Mouse (Mus musculus): ENCODE results near the gene 9430038I01Rik.
"Not testable (repeated sequence)": the region's sequence is repeated elsewhere in the genome, so short reads cannot be mapped to it uniquely, and the experiment has no call there.

Gene 9430038I01Rik

DNA sequence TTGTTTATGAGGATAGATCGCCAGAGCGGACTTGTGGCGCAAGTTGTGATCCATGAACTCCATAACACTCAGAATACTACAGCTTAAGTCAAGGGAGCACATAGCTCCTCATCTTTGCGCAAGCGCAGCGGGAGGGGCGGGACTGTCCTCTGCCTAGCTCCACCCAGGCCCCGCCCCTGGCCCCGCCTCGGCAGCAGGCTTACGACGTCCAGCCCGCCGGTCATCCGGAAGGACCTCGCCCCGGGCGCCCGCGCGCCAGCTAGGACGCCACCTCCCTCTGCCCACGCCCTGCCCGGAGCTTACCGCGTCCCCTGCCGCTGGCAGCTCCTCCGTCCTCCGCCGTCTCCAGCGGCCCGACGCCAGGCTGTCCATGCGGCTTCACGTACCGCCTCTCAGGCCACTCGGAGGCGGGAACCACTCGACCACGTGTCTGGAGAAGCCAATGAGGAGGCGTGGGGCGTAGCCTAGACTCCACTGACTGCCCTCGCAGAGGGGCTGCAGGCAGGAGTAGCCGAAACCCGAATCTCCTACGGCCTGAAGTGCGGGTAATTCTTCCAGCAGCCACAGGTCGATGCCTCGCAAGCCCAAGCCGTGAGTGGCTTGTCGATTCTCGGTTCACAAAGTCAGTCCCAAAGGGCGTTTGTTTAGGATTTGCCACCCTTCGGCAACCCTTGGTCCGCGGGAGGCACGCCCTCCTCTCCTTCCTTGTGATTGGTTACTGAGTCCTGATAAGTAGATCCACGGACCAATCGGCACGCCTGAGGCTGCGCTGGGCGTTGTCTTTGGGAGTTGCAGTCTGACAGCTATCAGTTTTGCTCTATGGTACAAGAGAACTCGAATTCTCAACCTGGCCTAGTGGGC, at the start of gene 9430038I01Rik:
Gene 9430038I01Rik (minus strand): TSS at position 426 of the 861 bp plus-strand sequence.
- DNase-seq = peak; percentile 96

DNA sequence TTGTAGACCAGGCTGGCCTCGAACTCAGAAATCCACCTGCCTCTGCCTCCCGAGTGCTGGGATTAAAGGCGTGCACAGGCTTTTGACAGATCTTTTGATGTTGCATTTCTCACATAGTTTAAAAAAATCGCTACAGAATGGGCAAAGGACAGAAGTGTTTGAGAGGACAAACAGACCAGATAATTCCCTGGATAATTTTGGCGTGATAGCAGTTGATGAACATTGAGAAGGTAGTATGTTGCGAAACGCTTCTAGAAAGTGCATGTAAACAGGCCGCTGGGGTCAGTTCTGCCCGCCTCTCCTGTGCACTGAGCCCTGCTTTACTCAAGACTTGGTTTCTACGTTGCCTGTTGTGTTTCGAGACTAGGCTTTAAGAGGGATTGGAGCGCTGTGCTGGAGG, 34.8 kb upstream of the 9430038I01Rik start:
- DNase-seq = no peak

DNA sequence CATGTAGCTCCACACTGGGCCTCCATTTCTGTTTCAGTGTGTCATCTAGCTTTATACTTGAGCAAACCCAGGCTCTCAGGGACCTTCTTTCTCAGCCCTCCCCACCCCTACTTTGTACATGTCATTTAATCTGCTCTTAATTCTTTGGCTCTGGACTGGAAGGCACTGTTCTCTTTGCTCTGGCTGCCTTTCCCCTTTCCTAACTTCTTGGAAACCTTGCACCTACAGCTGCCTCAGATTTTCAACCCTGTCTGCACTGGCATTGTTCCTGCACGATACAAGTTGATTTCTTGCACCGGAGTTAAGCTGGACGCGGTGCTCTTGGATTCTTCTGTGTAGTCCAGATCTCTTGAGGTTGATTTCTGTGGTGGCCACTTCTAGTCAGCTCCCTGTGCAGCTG, 32.4 kb upstream of the 9430038I01Rik start:
- no peak for DNase-seq

DNA sequence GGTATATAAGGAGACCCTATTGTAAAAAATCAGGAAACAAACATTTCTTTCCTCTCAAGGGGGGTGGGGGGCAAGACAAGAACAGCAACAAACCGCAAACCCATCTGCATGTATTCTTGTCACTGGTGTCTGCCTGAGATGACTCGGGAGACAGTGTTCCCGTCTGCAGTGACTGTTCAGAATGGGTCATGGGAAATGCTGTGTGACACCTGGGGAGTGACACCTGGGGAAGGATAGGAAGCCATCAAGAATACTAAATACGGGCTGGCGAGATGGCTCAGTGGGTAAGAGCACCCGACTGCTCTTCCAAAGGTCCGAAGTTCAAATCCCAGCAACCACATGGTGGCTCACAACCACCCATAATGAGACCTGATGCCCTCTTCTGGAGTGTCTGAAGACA, 28.4 kb upstream of the 9430038I01Rik start:
- DNase-seq = not testable (repeated sequence)

DNA sequence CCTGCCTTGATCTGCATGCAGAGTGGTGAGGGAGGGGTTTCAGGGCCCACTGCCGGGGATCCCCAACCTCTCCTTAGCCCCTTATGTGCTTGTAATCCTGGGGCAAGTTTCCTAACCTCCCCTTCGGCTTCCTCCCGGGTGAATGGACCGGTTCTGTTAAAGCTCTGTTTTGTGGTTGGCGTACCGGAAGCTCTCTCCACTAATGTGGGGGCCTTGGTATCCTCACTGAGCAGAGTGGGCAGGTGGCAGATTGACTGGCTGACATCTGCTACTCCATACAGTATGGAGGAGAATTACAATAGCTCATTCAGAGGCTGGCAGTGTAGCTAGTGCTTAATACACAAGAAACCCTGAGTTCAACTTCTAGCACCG, 27.6 kb upstream of the 9430038I01Rik start:
- peak; percentile 51 for DNase-seq

DNA sequence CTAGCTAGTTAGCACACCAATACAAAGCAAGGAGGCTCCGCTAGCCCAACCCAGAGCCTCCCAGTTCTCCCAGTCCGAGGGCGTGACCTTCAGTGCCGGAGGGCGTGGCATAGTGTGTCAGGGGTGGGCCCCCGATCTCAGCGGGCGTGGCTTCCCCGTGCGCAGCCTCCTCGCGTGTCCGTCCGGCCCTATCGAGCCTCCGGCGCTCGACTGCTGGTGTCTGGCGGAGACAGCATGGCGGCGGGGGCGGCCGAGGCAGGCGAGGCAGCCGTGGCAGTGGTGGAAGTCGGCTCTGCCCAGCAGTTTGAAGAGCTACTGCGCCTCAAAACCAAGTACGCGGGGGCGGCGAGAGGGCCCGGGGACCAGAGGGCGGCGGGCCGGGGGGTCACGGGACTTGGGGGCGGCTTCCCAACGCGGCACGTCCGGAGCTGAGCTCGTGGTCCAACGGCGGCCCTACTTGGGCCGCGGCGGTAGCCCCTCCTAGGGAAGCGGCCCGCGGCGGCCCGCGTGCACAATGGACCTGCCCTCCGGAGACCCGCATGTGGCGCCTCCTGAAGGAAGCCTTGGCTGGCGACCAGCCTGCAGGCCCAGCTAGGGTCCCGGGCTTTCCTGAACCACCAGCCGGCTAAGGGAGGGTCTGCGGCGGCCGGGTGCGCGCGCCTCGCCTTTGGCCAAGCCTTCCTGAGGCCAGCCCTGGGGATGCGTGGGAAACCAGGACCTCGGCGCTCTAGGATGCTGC, 27.0 kb upstream of the 9430038I01Rik start, which contains the start of gene Glrx3:
Gene Glrx3 (plus strand): TSS at position 175 of the 739 bp plus-strand sequence.
- DNase-seq = peak; percentile 96

DNA sequence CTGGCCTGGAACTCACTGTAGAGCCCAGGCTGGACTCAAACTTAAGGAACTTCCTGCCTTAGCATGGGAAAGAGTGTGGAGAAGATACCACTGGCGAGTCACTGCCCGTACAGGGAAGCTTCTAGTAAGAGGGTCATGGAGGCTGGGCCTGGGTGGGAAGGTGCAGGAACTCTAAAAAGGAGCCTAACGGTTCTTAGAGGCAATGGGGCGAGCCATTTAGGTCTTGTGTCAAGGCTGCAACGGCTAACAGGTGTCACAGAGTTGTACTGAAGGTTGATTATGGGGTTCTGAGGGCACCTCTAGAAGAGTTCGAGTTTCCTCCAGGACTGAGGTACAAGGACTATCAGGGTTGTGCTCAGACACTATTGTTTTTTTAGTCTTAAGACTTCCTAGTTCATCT, 26.3 kb upstream of the 9430038I01Rik start:
- peak; percentile 28 for DNase-seq

DNA sequence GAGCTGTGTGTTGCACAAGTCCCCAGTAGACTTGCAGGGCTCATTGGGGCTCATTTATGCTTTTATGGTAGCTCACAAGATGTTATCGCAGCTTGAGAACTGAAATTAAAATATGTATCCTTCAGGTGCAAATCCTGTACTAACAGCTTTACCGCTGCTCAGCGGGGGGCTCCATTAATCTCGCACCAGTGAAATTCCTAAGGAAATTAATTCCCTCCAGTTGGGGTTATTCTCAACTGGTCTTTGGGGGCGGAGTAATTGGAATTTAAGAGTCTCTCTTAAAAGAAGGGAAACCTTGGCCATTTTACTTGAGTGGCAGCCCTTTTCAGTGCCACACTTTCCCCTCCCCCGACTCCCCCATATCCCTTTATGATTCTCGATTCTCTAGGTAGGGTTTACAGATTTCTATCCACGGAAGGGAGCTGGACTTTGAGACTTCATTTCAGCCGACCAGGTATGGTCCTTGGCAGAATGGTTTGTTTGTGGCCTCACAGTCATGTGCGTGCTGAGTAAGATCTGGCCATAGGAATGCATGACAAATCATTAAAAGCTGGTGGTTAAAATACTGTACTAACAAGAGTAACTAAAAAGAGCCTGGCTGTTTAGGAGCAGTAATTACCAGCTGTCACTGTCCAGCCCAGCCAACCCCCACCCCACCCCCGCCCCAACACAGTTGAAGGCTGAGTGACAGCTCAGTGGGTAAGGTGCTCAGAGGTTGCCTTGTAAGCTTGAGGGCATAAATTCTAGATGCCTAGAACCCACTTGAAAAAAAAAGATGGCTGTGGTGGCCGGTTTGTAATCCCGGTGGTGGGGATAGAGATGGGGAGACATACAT, 21.4 kb upstream of the 9430038I01Rik start:
- no peak for DNase-seq

DNA sequence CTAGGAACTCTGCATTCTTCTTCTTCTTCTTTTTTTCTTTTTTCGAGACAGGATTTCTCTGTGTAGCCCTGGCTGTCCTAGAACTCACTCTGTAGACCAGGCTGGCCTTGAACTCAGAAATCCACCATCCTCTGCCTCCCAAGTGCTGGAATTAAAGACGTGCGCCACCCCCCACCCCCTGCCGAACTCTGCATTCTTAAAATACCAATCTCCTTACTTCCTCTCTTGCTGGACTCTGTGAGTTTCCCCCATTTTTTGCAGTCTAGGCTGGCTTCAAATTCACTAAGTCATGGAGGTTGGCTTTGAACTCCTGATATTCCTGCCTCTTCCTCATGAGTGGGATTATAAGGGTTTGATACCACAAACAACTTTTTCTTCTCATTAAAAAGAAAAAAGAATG, 16.1 kb upstream of the 9430038I01Rik start:
- no peak for DNase-seq

DNA sequence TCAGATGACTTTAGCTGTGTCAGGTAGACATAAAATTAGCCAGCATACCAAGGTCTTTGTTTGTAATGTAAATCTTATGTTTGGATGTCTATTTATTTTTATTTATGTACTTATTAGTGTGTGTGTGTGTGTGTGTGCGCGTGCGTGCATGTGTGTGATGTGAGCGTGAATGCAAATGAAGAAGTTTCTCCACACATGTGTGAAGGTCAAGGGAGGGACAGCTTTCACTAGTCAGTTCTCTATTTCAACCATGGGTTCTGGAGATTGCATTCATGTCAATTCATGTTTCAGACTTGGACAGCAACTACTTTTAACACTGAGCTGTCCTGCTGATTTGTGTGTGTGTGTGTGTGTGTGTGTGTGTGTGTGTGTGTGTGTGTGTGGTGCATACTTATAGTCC, 10.7 kb upstream of the 9430038I01Rik start:
- no peak for DNase-seq

DNA sequence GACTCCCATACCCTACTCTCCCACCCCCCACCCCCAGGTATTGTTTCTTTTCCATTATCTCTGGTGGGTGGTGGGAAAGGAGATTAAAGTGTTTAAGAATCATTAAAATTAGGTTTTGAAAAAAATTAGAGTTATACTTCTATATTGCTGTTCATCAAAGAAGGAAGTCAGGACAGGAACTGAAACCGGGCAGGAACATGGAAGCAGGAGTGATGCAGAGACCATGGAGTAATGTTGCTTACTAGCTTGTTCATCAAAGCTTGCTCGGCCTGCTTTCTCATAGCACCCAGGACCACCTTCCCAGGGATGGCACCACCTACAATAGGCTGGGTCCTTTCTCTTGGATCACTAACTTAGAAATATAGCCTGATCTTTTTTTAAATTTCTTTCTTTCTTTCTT, 10.0 kb upstream of the 9430038I01Rik start:
- no peak for DNase-seq

DNA sequence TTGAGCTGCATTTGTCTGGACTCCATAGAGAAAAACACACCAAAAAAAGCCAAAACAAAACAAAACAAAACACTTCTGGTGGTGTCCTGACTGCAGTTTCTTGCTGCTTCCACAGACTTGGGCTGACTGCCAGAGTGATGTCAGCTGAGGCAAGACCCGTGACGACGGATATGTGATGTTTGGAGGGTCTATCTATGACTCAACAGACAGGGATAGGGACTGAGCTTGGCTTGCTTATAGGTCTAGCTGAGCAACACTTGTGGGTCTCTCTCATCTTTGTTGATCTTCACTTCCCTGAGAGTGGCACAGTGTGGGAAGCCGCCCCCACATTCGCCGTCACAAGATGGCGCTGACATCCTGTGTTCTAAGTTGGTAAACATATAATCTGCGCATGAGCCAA, 4.1 kb upstream of the 9430038I01Rik start:
- no peak for DNase-seq

DNA sequence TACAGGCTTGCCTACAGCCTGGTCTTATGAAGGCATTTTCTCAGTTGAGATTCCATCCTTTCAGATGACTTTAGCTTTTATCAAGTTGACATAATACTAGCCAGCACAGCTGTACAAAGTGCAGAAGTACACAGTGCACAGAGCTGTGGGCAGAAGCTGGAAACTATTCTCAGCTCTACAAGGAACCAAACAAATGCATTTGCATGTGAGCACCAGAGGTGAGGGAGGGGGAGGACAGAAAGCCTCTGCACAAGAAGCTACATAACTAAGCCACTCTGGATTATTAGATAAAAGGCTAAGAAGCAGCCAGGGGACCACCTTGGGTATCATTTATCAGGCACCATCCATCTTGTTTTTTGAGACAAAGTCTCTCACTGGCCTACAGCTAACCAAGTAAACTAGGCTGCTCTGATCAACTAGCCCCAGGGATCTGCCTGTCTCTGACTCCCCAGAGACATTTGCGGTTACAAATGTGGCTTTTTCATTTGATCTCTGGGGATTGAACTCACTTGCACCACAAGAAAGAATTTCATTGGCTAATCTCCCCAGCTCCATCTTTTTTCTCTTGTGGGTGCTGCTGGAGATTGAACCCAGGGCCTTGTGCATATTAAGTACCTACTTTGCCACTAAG, 3.0 kb downstream of the 9430038I01Rik start:
- DNase-seq = no peak

DNA sequence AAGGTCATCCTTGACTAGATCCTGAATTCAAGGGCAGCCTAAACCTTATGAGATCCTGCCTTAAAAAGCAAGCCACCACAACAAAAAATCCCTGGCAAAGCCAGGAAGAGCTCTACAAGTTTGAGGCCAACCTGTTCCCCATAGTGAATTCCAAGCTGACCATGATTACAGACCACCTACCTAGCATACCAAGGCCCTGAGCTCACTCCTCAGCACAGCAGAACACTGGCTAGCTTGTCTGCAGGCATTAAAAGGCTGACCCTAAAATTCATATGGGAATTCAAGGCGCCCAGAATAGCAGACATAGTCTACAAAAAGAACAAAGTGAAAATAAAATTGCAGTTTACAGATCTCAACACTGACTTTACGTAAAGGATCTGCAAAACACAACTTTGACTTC, 6.4 kb downstream of the 9430038I01Rik start:
- DNase-seq = no peak

DNA sequence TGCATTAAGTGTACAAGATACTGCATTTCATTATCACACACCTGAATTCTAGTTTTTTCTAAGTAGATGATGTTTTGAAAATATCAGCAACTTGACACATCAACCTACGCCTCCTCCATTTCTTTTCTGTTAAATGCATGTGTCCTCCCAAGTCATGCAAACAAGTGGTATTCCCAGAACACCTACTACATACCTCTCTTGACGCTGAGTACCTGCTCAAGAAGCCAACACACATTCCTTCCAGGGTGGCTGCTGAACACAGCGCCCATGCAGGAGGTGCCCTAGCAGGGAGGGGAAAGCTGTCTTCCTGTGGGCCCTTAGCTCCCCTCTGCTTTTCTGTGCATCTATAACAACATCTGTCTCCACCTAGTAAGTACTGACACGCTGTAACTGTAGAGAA, 11.6 kb downstream of the 9430038I01Rik start:
- no peak for DNase-seq

DNA sequence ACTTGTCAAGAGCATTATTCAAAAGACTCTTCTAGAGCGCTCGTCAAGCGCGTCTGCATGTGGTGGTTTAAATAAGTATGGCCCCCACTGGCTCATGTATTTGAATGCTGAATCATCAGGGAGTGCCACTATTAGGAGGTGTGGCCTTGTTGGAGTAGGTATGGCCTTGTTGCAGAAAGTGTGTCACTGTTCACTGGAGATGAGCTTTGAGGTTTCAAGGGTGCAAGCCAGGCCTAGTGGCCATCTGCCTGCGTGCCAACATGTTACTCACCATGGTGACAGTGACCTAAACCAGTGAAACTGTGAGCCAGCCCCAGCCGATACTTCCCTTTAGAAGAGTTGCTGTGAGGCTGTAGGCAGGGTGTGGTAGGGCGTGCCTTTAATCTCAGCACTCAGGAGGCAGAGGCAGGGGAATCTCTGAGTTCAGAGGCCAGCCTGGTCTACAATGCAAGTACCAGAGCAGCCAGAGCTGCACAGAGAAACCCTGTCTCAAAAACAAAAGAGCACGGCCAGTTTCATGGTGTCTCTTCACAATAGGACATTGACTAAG, 13.1 kb downstream of the 9430038I01Rik start:
- DNase-seq = no peak

DNA sequence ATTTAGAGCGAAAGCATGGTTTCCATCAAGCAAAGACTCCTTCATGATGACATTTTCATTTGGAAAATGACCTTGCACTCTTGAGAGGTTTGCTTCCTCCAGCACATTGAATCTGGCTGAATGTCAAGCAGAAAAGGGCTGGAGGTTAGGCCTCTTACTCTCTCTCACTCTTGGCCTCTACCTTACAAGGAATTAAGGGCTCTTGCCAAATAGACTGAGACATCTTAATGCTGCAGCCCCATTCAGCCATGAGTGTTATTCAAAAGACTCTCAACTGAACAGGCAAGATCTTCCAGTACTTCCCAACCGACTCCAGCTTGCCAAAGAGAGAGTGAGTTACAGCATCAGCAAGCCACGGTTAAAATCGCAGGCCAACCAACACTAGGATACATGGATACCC, 15.1 kb downstream of the 9430038I01Rik start:
- no peak for DNase-seq

DNA sequence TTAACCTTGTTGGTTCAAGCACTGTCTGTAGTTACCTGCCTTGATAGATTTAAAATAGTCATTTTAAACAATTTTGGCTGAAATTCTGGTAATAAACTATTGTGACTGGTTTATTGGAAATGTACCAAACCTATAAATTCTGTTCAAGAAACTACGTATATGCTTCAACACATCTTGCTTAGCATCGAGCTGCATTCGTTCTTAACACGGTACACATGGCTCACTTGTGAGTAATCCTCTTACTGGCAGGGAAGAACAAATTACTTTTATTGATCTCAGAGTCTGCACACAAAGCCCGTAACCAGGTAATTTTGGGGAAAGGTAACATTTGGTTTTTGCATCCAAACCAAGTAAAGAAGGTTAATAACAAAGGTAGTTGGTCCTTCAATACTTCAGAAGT, 22.7 kb downstream of the 9430038I01Rik start:
- no peak for DNase-seq

DNA sequence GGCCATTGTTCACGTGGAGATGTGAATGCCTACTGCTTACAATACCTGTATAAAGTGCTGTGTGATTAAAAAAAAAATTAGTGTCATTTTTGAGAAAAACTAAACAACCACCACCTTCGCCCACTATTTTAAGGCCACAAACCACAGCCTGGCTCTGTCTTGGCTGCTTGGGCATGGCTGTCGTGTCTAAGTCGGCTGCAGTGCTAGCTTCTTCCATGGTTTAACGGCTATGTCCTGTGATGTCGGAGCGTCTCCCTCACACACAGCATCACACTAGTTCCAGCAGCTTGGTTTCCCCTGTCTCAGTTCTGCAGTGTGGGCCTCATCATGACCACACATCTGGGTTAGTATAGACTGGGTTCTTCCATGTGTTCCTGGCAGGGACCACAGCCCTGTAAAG, 35.6 kb downstream of the 9430038I01Rik start:
- no peak for DNase-seq

DNA sequence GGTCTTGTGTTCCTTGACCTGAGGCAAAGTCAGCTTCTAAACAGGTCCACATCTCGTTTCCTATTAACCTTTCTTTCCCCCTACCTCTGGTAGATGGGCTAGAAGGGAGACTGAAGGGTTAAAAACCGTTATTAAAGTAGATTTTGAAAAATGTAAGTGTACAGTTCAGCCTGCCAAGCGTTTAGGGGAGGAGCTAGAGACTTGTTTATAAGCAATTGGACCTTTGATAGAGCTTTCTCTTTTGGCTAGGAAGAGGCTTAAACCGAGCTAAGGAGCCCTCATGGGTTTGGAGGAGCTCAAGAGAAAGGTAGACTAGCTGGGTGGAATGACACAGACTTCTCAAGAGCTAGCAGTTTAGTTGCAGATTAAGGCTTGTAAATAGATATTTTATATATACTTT, 38.8 kb downstream of the 9430038I01Rik start:
- no peak for DNase-seq

DNA sequence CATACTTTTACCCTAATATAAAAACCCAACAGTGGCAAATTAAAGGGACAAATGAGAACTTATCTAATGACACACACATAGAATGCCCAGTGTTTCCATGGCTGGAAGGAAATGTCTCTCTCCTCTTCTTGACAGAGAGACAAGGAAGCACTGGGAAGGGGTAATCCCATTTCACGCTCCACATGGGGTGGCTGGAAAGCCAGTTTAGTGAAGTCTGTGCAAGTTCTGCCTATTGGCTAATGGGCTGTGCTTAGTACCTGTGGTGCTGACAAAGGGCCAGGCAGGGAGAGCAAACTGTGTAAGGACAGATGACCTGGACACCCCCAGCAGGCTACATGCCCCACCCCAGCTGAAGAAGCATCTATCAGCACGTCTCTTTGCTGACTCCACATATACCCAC, 40.4 kb downstream of the 9430038I01Rik start:
- DNase-seq = no peak

DNA sequence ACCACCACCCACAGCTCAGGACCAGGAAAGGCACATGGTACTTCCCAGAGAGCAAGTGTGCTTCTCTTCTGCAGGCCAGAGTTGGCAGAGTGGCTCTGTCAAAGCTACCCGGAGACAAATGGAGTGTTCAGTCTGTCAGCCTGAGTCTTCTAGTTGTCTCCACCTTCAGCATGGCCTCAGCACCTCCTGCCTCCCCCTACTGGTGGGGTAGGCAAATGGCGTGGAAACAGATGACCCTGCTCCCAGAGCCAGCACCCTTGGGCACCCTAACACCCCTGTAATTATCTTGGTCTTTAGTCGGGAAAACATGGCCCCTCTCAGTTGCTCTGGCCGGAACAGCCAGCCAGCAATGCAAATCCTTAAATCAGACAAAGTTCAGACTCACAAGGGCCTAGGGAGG, 43.8 kb downstream of the 9430038I01Rik start:
- no peak for DNase-seq

DNA sequence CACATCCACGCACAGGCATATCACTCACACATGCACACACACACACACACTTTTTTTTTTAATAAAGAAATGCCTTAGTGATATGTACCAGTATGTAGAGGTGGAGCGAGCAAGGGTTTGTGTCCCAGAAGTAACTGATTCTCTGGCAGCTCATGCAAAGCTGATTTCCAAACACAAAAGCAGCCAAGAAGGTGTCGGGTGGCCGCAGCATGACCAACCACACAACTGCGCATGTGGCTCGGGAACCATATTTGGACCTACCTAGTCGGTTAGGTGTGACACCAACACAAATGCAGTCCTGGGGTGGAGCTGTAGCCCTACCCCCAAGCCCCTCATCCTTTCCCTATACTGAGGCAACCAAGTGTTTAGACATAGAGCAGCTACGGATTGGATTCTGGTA, 45.5 kb downstream of the 9430038I01Rik start:
- no peak for DNase-seq

All from cerebellum, adult 9-11 months (tissue).